Mouse (Mus musculus) heart, adult 9 months (tissue): ENCODE data around the gene Rel.

Experiments
- DNase-seq, 2 experiments: peaks; one replicate each; pipeline ENCODE4 v3.0.0; 2022; ENCODE audit warnings: low spot score in 2 of 2

Gene Rel

DNA sequence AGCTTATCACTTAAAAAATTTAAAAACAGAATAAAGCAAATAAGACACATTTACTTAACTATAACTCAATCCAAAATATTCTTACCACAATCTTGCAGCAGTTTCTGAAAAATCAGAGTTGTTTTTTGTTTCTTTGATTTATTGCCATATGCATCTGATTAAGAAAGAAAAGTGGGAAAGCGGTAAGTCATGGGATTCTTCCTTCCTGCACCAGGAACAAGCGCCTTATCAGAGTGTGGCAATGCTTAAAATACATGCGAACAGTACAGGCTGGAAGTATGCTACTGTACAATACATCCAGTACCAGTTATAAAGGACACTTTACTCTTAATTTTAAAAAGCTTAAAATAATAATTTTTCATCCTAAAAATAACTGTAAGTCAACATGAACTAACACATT lies 26.4 kb downstream of the Rel start:
- no peak for DNase-seq

- DNase-seq, result no peak
Observed at GRCm38 (mm10) chr11:23741386-23741785, 29.4 kb downstream of the Rel start.

- no peak for DNase-seq
Observed at GRCm38 (mm10) chr11:23740895-23741294, 29.9 kb downstream of the Rel start.

DNA sequence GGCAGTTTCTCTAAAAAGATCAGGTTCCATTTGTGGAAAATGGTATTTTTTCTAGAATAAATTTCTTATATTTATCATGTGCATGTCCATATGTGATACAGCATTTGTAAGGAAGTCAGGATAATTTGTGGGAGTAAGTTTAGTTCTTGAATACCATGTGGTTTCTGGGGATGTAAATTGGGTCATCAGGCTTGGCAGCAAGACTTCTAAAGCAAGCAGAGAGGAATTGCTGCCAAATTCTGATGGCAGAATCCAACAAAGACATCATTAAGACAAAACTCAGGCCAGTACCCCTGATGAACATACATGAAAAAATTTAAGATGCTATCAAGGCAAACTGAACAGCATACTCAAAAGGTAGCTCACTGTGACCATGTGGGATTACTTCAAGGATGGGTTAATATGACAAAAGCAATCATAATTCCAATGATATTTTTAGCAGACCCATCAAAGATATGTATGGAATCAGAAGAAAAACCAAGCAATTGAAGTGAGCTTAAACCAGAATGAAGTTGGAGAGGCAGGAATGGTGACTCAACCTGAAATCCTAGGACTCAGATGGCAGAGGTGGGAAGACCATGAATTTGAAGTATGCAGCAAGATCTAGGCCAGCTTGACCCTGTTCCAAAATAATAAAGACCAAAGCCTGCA lies 34.8 kb downstream of the Rel start:
- no peak for DNase-seq

DNA sequence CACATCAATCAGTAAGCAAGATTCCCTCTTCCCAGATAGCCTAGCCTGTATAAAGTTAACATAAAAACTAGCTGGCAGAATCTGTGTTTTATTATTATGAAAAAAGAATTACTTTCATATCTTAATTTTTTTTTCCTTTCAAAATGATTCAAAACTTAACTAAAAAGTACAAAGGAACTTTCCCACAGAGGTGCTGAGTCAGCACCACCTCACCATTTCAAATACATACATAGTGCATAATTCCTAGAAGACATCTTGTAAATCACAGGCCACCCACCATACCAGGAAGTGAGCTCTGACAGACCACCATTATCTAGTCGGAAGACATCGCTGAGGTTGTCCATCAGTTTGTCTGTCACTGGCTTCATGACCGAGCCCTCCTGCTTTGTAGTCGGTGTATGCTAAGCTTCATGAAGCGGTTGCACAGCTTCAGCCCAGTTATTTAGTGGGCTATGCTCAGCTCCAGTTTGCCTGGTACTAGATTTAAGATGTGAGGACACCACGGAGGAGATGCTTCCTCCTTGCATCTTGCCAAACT lies 36.0 kb downstream of the Rel start:
- no peak for DNase-seq

DNA sequence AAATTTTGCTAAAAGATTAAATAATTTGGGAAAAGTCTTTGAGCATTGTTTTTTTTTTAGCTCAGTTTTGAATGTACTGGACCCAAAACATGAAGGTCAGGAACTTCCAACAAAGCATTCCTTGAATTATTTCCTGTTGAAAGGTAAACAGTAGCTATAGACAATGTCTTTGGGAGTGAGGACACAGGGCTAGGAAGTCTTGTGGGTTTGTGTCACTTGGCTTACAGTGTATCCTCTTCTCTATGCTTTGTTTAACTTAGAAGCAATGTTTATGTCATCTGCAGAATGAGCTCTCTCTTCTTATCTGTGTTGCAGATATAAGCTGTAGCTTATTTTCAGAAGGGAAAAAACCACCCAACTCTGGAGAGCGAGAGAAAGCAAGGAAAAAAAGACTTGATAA lies 37.9 kb downstream of the Rel start:
- no peak for DNase-seq

- DNase-seq, result no peak
Observed at GRCm38 (mm10) chr11:23730120-23730519, 40.6 kb downstream of the Rel start.

DNA sequence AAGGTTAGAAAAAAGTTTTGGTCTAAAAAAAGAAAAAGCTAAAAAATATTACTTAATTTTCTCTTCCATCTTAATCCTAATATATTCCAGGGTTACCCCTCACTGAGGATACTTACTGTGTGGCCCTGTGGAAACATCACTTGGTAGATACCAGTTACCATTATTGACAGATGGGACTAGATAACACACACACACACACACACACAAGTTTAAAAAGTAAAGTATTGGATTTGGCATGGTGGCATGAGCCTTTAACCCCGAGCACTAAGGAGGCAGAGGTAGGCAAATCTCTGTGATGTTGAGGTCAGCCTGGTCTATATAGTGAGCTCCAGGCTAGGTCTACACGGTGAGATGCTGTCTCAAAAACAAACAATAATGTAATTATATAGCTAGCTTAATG lies 42.6 kb downstream of the Rel start:
- DNase-seq, result no peak

- no peak for DNase-seq
Observed at GRCm38 (mm10) chr11:23726441-23726840, 44.3 kb downstream of the Rel start.

- no peak for DNase-seq
Observed at GRCm38 (mm10) chr11:23725850-23726249, 44.9 kb downstream of the Rel start.

GRCm38 (mm10) chr11:23722326-23722725 lies 48.4 kb downstream of the Rel start:
- DNase-seq, result no peak

GRCm38 (mm10) chr11:23719825-23720224 lies 50.9 kb downstream of the Rel start:
- DNase-seq, result no peak

DNA sequence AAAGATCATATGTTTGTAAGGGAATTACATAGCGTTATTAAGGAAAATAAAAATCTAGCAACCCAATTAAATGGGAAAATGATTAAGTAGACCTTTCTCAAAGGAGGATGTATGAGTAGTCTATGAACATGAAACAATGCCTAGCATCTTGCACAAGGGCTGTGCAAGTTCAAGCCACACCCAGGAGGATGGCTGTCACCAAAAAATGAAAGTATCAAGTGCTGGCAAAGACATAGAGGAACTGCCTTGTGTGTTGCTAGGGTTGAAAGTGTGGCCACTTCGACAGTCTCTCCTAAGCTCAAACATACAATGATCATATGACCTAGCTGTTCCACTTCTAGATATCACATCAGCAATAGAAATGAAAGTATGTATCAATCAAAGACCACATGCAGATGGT lies 51.9 kb downstream of the Rel start:
- DNase-seq, result no peak

- DNase-seq, result no peak
Observed at GRCm38 (mm10) chr11:23712299-23712698, 58.5 kb downstream of the Rel start.

DNA sequence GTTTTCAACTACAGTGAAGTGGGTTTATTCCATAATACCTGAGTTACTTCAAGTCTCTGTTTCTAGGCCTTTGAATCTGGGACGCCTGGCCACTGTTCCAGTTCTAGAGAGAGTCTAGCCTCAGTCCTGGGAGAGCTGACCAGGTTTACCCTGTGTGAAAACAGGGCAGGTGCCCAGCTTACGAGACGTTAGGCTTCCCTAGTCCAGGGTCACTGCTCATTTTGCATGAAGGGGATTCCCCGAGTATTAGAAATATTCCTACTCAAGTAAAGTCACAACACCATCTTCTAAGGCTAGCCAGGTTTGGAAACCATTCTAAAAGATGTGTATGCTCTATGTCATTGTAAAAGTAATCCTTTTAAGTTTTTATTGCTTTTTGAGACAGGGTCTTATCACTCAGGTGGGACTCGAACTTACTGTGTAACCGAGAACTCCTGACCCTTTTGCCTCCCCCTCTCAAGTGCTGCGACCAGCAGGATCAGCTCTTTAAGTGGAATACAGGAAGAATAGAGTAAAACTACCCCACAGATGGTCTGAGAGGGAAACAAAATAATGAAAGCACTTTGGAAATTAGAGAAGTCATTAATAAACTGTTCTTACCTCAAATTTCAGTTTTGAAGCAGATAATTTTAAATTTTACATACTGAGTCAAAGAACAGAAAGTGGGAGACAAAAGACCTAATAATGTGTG lies 66.0 kb downstream of the Rel start:
- DNase-seq, result no peak

GRCm38 (mm10) chr11:23701831-23702230 lies 68.9 kb downstream of the Rel start:
- no peak for DNase-seq

GRCm38 (mm10) chr11:23699414-23700095 lies 71.2 kb downstream of the Rel start:
- no peak for DNase-seq

DNA sequence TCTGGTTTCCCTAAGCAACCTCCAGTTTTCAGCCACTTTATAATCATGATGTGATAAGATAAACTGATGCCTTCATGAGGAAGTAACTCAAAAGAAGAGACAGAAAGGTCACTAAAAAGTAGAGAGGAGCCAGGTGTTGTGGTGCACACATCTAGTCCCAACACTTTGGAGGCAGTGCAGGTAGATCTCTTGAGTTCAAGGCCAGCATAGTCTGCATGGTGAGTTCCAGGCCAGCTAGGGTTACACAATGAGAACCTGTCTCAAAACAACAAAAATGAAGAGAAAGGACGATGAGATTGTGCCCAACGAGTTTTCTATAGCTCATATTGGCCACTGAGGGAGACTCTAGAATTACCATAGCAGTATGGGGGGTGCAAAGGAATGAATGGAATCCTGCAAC lies 72.2 kb downstream of the Rel start:
- DNase-seq, result no peak

DNA sequence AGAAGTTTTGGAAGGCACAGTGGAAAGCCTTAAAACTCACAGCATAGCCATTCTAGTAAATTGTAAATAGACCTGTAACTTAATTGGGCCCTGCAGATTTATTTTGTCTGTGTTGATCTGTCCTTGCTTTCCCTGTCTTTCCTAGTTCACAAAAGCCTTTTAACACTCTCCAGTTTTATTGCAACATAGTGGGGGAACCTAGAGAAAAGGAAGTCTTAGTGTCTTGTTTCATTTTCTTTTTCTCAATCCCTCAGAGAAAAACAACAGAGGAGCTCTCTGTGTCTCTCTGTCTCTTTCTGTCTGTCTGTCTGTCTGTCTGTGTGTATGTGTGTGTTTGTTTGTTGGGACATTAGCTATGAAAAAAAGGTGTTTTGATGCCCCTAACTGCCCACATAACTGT lies 74.9 kb downstream of the Rel start:
- DNase-seq, result no peak

GRCm38 (mm10) chr11:23693286-23693685 lies 77.5 kb downstream of the Rel start:
- DNase-seq, result no peak

DNA sequence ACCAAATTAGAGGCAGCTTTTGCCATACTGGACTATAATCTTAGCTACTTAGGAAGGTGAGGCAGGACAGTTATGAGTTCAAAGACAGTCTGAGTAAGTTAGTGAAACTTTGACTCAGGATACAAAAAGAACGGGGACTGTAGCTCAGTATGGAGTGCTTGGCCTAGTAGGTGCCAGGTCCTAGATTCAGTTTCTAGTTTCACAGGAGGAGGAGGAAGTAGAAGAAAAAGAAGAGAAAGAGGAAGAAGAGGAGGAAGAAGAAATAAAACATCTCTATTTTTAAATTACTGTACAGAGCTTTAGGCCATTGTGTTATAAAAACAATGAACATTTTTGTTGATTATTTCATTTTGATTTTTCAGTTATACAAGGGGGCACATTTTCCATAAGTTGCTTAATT lies 82.7 kb downstream of the Rel start:
- DNase-seq, result no peak
